Mouse (Mus musculus): ENCODE results near the gene Erbb3. TPM values are rescaled to one million over a fixed set of nuclear protein-coding genes. Genes with fewer than 3 reads are reported as not detected.
A peak's percentile ranks its signal among the peaks of the same experiment; 100 is the strongest.

The Erbb3 gene
- polyA plus RNA-seq, 1 experiment from 2014 or later = 3.5 TPM

DNA sequence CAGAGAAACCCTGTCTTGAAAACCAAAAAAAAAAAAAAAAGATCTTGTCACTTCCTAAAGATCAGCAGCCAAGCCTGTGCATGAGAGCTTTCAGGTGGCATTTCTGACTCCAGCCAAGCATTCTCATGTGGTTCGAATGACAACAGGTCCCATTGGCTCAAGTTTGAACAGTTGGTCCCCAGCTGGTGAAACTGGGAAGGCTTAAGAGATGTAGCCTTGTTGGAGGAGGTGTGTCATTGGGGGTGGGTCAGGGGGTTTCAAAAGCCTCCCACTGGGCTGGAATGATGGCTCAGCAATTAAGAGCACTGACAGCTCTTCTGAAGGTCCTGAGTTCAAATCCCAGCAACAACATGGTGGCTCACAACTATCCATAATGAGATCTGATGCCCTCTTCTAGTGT lies 12.0 kb upstream of the Erbb3 start:
- Histone ChIP-seq H3K9ac (no peak overlapping the region), H3K27me3 (no peaks in the 10 kb centered on the region), H3K4me2 (no peak overlapping the region), H3K4me3 (no peak overlapping the region), H3K4me1 (replicated peaks) (no peaks in the 10 kb centered on the region), H3K36me3 (no peaks in the 10 kb centered on the region), H3K27ac (no peak overlapping the region), H3K9me3 (no peaks in the 10 kb centered on the region)
- no peak for ATAC-seq (ENCODE audit: low FRiP score)
- 93% methylated on average over 1 of the region's 1 CpGs for WGBS

DNA sequence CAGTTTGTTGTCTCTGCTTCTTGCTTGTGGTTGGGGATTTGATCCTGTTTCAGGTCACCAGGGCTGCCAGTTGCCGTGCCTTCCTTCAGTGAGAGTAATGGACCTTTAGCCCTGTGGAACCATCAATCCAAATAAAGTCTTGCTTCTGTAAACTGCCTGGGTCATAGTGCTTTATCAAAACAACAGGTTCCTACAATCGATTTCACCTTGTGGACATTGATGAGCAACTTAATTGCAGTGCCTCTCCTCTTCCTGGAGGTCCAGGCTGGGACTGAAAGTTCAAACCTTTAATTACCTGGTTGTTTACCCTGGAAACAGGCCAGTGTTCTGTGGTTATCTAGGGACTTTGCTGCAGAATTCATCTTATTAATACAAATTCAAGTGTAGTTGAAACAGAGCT lies 9.0 kb upstream of the Erbb3 start:
- no peak overlapping the region for H3K4me2 ChIP-seq
- H3K27ac ChIP-seq = no peak overlapping the region
- H3K27me3 ChIP-seq = no peaks in the 10 kb centered on the region
- no peaks in the 10 kb centered on the region for H3K4me1 ChIP-seq (replicated peaks)
- no peaks in the 10 kb centered on the region for H3K9me3 ChIP-seq
- H3K4me3 ChIP-seq = no peak overlapping the region
- no peak for ATAC-seq (ENCODE audit: low FRiP score)
- no peak overlapping the region for H3K9ac ChIP-seq
- H3K36me3 ChIP-seq = no peaks in the 10 kb centered on the region
- 81% methylated on average over 2 of the region's 2 CpGs for WGBS

DNA sequence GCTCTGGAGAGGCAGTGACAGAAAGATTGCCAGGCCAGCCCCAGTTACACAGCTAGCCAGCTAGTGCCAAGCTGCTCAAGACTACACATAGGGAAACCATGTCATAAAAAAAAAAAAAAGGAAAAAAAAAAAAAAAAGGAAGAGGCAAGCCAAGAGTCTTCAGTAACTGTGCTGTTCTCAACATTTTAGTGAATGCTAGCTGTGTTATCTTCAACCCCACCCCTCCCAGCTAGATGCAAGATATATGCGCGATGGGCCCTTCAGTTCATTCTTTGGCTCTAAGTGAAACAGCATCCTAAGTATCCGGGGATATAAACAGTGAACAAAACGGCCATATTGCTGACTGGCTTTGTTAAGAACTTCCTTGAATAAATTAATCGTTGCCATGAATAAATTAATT lies 3.3 kb upstream of the Erbb3 start:
- Histone ChIP-seq H3K9ac (no peak overlapping the region), H3K4me3 (no peak overlapping the region), H3K27ac (no peak overlapping the region), H3K27me3 (peaks cover 35% of the 10 kb centered on the region), H3K36me3 (no peaks in the 10 kb centered on the region), H3K4me1 (replicated peaks) (peaks cover 19% of the 10 kb centered on the region), H3K4me2 (no peak overlapping the region), H3K9me3 (no peaks in the 10 kb centered on the region)
- WGBS = 65% methylated on average over 5 of the region's 5 CpGs
- ATAC-seq (ENCODE audit: low FRiP score) = no peak

DNA sequence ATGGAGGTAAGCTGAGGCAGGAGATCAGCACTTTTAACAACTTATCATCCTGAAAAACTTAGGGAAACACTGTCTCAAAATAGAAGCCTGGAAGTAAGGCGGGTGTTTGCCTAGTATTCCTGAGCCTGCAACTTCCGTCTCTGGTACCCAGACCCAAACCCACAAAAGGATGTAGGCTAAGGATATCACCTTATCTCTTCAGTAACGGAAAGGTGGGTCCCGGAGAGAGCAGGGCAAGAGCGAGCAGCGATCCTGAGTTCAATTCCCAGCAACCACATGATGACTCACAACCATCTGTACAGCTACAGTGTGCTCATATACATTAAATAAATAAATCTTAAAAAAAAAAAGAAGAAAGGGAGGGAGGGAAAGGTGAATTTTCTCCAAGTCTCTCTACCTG lies 2.0 kb upstream of the Erbb3 start:
- Histone ChIP-seq H3K4me1 (replicated peaks) (peaks cover 19% of the 10 kb centered on the region), H3K27me3 (peaks cover 49% of the 10 kb centered on the region), H3K4me2 (no peak overlapping the region), H3K9me3 (no peaks in the 10 kb centered on the region), H3K27ac (no peak overlapping the region), H3K4me3 (no peak overlapping the region), H3K9ac (no peak overlapping the region), H3K36me3 (no peaks in the 10 kb centered on the region)
- WGBS = 91% methylated on average over 6 of the region's 6 CpGs
- ATAC-seq (ENCODE audit: low FRiP score) = no peak

DNA sequence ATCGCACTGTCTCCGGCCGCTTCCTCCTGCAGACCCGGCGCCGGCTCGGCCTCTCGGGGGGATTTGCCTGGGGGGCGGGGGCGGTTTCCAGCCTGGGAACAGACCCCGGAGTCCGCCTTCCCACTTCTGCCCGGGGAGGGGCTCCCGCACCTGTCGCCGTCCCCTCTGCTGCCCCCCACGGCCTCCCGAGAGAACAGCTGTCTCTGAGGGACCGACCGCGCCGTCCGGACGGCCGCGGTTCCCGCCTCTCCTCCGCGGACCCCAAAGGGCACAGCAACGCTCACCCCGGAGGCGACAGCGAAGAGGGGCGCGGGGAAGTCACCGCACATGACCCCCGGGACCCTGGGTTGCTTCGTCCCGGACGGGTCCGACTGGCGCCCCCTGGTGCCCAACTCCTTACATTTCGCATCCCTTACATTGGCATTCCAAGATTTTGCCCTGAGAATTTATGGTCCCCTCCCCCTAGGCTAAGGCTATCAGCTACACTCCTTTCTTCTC lies 790 bp upstream of the Erbb3 start:
- peak overlapping the region; percentile 69 for H3K9ac ChIP-seq
- peak overlapping the region; percentile 62 for H3K4me3 ChIP-seq
- no peaks in the 10 kb centered on the region for H3K36me3 ChIP-seq
- peak overlapping the region; percentile 95 for H3K4me2 ChIP-seq
- peaks cover 19% of the 10 kb centered on the region for H3K4me1 ChIP-seq (replicated peaks)
- H3K27me3 ChIP-seq = peaks cover 60% of the 10 kb centered on the region
- WGBS = 0% methylated on average over 36 of the region's 43 CpGs
- ATAC-seq (ENCODE audit: low FRiP score) = peak; percentile 38
- no peak overlapping the region; the same call in 1 of the 2 replicates for H3K27ac ChIP-seq
- H3K9me3 ChIP-seq = no peaks in the 10 kb centered on the region

DNA sequence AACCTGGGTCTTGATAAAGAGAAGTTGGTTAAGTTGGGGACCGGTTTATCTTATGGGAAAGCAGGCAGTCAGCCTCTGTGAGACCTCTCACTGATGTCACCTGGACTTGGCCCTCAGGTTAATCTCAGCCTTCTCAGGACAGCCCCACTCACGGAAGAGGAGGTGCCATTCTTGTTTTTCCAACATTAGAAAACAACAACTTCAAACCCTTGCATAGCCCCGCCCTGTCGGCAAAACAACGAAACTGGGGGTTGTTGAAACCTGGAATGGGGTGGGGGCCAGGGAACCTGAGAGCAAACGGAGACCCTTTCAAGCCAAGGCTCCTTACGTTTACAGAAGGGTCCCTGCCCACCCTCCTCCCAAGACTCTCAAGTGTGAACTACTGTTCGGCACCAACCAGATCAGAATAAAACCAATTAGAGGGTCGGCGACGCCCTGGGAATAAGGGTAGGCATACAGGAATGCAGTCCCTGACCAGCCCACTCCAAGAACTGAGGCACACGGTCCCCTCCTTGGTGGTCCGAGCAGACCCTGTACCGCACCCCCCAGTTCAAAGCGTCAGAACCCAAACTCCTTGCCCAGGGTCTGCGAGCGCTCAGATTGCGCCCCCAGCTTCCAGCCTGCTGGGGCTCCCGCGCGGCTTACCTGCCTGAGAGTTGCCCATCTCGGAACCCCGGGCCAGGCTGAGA lies 533 bp downstream of the Erbb3 start:
- H3K9me3 ChIP-seq = no peaks in the 10 kb centered on the region
- H3K4me1 ChIP-seq (replicated peaks) = peaks cover 19% of the 10 kb centered on the region
- H3K4me3 ChIP-seq = peak overlapping the region; percentile 62
- H3K4me2 ChIP-seq = peak overlapping the region; percentile 95
- 4% methylated on average over 23 of the region's 23 CpGs for WGBS
- peaks cover 74% of the 10 kb centered on the region for H3K27me3 ChIP-seq
- ATAC-seq (ENCODE audit: low FRiP score) = peak; percentile 43
- H3K27ac ChIP-seq = 0 out of 2 replicates have a peak overlapping the region, but pooled peaks have one; percentile 18
- peak overlapping the region; percentile 69 for H3K9ac ChIP-seq
- no peaks in the 10 kb centered on the region for H3K36me3 ChIP-seq

DNA sequence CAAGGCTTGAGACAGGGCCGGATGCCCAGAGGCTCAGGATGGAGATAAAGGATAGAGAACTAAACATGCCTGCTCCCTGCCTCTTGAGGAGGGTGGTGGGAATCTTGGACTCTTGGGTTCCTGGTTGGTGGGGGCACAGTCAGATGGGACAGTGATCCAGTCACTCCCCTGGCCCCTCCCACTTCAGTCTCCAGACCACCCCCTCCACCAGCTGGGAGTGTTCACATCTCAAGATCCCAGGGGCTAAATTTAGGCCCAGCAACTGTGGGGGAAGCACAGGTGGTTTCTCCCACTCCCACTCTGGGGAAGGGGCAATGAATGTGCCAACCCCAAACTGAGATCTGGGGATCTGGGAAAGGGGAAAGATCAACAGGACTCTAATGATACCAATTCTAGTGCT lies 1.3 kb downstream of the Erbb3 start:
- H3K27me3 ChIP-seq = peaks cover 82% of the 10 kb centered on the region
- H3K27ac ChIP-seq = no peak overlapping the region
- H3K9me3 ChIP-seq = no peaks in the 10 kb centered on the region
- H3K36me3 ChIP-seq = no peaks in the 10 kb centered on the region
- ATAC-seq (ENCODE audit: low FRiP score) = no peak
- peak overlapping the region; percentile 62; the same call in 1 of the 2 replicates for H3K4me3 ChIP-seq
- WGBS = 22% methylated on average over 1 of the region's 1 CpGs
- H3K4me2 ChIP-seq = no peak overlapping the region
- peaks cover 19% of the 10 kb centered on the region for H3K4me1 ChIP-seq (replicated peaks)
- H3K9ac ChIP-seq = no peak overlapping the region

DNA sequence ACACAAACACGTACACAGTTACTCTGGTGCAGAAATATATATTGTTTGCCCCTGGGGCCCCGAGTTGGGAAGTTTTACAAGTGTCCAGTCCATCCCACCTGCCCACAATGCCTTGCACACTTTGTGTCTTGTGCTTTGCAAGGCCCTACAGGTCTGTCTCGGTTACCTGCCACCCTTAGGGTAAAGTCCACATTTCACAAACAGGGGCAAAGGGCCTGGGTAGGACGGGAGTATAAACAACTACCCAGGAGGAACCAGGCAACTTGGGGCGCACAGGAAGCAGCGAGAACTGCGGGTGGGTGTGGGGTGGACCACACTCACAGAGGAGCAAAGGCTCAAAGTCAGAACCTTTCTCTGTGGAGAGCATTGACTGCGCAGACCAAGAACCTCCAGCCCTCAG lies 1.8 kb downstream of the Erbb3 start:
- WGBS = 64% methylated on average over 8 of the region's 8 CpGs
- no peak overlapping the region for H3K4me2 ChIP-seq
- no peak for ATAC-seq (ENCODE audit: low FRiP score)
- peaks cover 84% of the 10 kb centered on the region for H3K27me3 ChIP-seq
- no peaks in the 10 kb centered on the region for H3K36me3 ChIP-seq
- H3K27ac ChIP-seq = no peak overlapping the region
- no peak overlapping the region for H3K4me3 ChIP-seq
- H3K4me1 ChIP-seq (replicated peaks) = peaks cover 19% of the 10 kb centered on the region
- no peak overlapping the region for H3K9ac ChIP-seq
- H3K9me3 ChIP-seq = no peaks in the 10 kb centered on the region

DNA sequence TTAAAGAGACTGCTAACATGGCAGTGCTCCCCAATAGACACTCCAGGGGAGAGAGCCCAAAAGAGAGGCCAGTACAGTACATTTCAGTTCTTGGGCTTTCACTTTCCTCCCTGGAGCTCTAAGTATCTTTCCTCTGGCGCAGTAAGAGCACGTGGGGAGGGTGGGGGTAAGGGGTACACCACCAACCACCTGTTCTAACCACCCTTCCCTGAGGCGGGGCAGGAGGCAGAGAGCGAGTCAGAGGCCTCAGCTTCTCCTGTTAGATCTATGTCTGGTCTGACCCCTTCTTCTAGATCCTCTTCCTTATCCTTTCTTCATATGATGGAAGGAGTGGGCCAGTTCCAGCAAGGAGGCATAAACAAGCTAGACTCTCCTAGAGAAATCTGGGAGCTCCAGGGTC lies 2.3 kb downstream of the Erbb3 start:
- no peaks in the 10 kb centered on the region for H3K9me3 ChIP-seq
- H3K27ac ChIP-seq = no peak overlapping the region
- no peak overlapping the region for H3K4me3 ChIP-seq
- H3K4me1 ChIP-seq (replicated peaks) = peaks cover 19% of the 10 kb centered on the region
- H3K27me3 ChIP-seq = peaks cover 84% of the 10 kb centered on the region
- peak overlapping the region; percentile 18; the same call in 1 of the 2 replicates for H3K4me2 ChIP-seq
- no peak for ATAC-seq (ENCODE audit: low FRiP score)
- WGBS = 40% methylated on average over 4 of the region's 4 CpGs
- peak overlapping the region; percentile 11; the same call in 1 of the 2 replicates for H3K9ac ChIP-seq
- no peaks in the 10 kb centered on the region for H3K36me3 ChIP-seq

DNA sequence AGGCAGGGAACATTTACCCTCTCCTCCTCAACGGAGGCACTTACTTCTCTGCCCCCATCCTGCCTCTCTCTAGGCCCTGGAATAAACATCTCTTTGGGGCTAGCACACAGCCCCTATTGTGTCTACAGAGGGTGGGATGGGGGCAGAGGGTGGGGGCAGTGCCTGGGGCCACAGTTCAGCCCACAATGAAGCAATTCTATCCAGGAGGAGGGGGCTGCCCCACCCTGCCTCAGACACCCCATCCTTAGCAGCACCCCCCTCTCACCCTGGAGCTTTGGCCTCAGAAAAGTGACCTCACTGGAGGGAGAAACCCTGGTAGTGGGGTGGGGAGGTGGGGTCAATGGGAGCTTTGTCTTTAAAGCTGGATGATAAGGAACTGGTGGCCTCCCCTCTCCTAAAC lies 2.9 kb downstream of the Erbb3 start:
- H3K4me1 ChIP-seq (replicated peaks) = peaks cover 19% of the 10 kb centered on the region
- no peak for ATAC-seq (ENCODE audit: low FRiP score)
- WGBS = 6% methylated on average over 1 of the region's 1 CpGs
- no peaks in the 10 kb centered on the region for H3K36me3 ChIP-seq
- H3K9me3 ChIP-seq = no peaks in the 10 kb centered on the region
- H3K4me3 ChIP-seq = no peak overlapping the region
- H3K9ac ChIP-seq = peak overlapping the region; percentile 11; the same call in 1 of the 2 replicates
- no peak overlapping the region for H3K27ac ChIP-seq
- no peak overlapping the region for H3K4me2 ChIP-seq
- peaks cover 84% of the 10 kb centered on the region for H3K27me3 ChIP-seq

DNA sequence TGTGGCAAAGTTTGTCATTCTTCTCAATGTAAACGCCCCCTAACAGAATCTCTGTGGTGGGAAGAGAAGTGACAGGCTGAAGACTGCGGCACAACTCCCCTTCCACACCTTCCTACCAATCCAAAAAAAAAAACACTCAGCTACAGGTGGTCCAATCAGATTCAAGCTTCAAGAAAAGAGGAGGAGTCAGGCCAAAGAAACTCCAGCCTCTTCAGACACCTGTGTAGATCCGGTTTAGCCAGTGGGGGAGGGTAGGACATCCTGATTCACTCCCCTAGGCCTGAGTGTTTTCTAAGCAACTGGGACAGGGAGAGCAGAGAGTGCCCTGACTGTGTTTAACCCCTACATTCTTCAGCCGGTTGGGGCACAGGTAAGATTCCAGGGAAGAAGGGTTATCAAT lies 5.1 kb downstream of the Erbb3 start:
- Histone ChIP-seq H3K4me3 (no peak overlapping the region), H3K9ac (no peak overlapping the region), H3K4me2 (no peak overlapping the region), H3K27me3 (peaks cover 65% of the 10 kb centered on the region), H3K9me3 (no peaks in the 10 kb centered on the region), H3K4me1 (replicated peaks) (peaks cover 5% of the 10 kb centered on the region), H3K36me3 (no peaks in the 10 kb centered on the region), H3K27ac (no peak overlapping the region)
- no peak for ATAC-seq (ENCODE audit: low FRiP score)
- WGBS = 5% methylated on average over 4 of the region's 4 CpGs

DNA sequence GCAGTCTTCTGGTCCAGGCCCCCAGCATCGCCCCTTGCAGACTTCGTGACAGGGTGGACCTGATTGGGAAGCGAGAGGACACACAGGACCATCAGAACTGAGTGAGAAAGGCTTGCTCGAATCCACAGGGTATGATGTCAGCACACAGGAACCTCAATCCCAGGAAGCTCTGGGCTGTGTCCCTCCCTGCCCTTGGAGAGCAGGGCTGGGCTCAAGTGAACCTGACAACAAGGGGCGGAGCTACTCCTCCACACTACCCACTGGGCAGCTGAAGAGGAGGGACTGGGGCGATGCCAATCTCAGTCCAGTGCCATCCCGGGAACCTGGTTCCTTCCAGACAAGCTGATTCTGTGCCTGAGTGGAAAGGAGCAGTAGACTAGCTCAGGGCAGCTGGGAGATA lies 5.8 kb downstream of the Erbb3 start:
- Histone ChIP-seq H3K36me3 (no peaks in the 10 kb centered on the region), H3K4me2 (no peak overlapping the region), H3K9ac (no peak overlapping the region), H3K9me3 (no peaks in the 10 kb centered on the region), H3K4me1 (replicated peaks) (no peaks in the 10 kb centered on the region), H3K4me3 (no peak overlapping the region), H3K27ac (no peak overlapping the region), H3K27me3 (peaks cover 58% of the 10 kb centered on the region)
- WGBS = 25% methylated on average over 7 of the region's 7 CpGs
- no peak for ATAC-seq (ENCODE audit: low FRiP score)

DNA sequence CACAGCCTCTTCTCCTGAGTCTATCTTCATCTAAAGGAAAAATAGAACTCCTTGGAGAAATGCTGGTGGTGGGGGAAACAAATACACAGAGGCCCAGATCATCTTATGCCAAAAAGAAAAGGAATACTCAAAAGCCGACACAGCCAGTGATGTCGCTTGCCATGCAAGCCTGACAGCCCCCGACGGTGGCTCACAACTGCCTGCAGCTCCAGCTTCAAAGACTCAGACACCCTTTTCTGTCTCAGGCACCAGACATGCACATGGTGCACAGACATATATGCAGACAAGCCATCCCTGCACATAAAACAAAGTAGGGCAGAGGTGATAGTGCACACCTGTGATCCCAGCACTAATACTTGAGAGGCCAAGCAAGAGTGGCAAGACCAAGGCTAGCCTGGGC lies 9.7 kb downstream of the Erbb3 start:
- peaks cover 19% of the 10 kb centered on the region for H3K27me3 ChIP-seq
- ATAC-seq (ENCODE audit: low FRiP score) = no peak
- H3K4me3 ChIP-seq = no peak overlapping the region

More for the DNA sequence above, 9.7 kb downstream of the Erbb3 start:
- H3K9me3 ChIP-seq = no peaks in the 10 kb centered on the region
- no peak overlapping the region for H3K9ac ChIP-seq
- H3K36me3 ChIP-seq = no peaks in the 10 kb centered on the region
- WGBS = 80% methylated on average over 4 of the region's 4 CpGs
- H3K4me2 ChIP-seq = no peak overlapping the region
- H3K27ac ChIP-seq = no peak overlapping the region
- no peaks in the 10 kb centered on the region for H3K4me1 ChIP-seq (replicated peaks)
